Mouse (Mus musculus) kidney, embryonic 16.5 days (tissue): Measurements from ENCODE around the gene 4931429L15Rik. TPM values are rescaled to one million over a fixed set of nuclear protein-coding genes. Genes with fewer than 3 reads are reported as not detected.
A peak's percentile ranks its signal among the peaks of the same experiment; 100 is the strongest.

ENCODE experiments used
- ATAC-seq: fragments of 200-750 bp; cut with Nextera tagmentation; 2 replicates; pipeline ENCODE4 v1.8.0; 2017; ENCODE audit warnings: moderate TSS enrichment; ENCODE audit not compliant: low FRiP score, low TSS enrichment
- H3K27ac ChIP-seq: fragments of 300-500 bp; sonication (generic); 2 replicates; pipeline ENCODE4 v1.5.1; 2014; ENCODE audit warnings: low read length
- H3K27me3 ChIP-seq: fragments of 300-500 bp; sonication (generic); 2 replicates; pipeline ENCODE4 v1.6.1; 2014; ENCODE audit warnings: low read length, control low read depth, mixed read lengths; ENCODE audit not compliant: insufficient read depth
- H3K36me3 ChIP-seq: fragments of 300-500 bp; sonication (generic); 2 replicates; pipeline ENCODE4 v1.6.1; 2014; ENCODE audit warnings: low read length, control low read depth, mixed read lengths; ENCODE audit not compliant: insufficient read depth
- H3K4me1 ChIP-seq: fragments of 300-500 bp; sonication (generic); 2 replicates; pipeline ENCODE4 v1.6.1; 2014; ENCODE audit warnings: low read length, control low read depth, mixed read lengths; ENCODE audit not compliant: insufficient read depth
- H3K4me2 ChIP-seq: fragments of 300-500 bp; sonication (generic); replicated peaks from 2 replicates; pipeline ENCODE4 v1.6.1; 2014; ENCODE audit warnings: low read depth, low read length
- H3K4me3 ChIP-seq: fragments of 300-500 bp; sonication (generic); 2 replicates; pipeline ENCODE4 v1.5.1; 2014; ENCODE audit warnings: mild to moderate bottlenecking, low read length
- H3K9ac ChIP-seq: fragments of 300-500 bp; sonication (generic); replicated peaks from 2 replicates; pipeline ENCODE4 v1.6.1; 2014; ENCODE audit warnings: low read length
- H3K9me3 ChIP-seq: fragments of 300-500 bp; sonication (generic); 2 replicates; pipeline ENCODE4 v1.6.1; 2016; ENCODE audit warnings: low read length, control low read depth
- WGBS: fragments of 180-500 bp; shearing (Covaris S2); extraction: QIAGEN DNeasy Blood & Tissue Kit; methylation state at CpG from one replicate; pipeline ENCODE4 v1.1.7; 2014; 5-methylcytosine and 5-hydroxymethylcytosine counted together
- polyA plus RNA-seq: library from polyadenylated mRNA; unstranded; fragments of >200 nt; fragmentation: Nextera tagmentation; extraction: Ambion mirVana; gene quantifications from 2 replicates; pipeline ENCODE4 v1.2.1, GENCODE M21; 2015

Gene 4931429L15Rik
- polyA plus RNA-seq, 1 experiment from 2014 or later = not detected

GRCm38 (mm10) chr9:46314507-46314906 is 5.3 kb downstream of the 4931429L15Rik start:
- H3K27ac ChIP-seq = no peak overlapping the region

GRCm38 (mm10) chr9:46309121-46309520 is 10.7 kb downstream of the 4931429L15Rik start:
- no peak for ATAC-seq
- 8% methylated on average over 7 of the region's 7 CpGs for WGBS
- Histone ChIP-seq H3K4me2 (no peak overlapping the region), H3K27me3 (no peaks in the 10 kb centered on the region), H3K9ac (no peak overlapping the region), H3K9me3 (no peaks in the 10 kb centered on the region), H3K36me3 (no peaks in the 10 kb centered on the region), H3K4me3 (no peak overlapping the region), H3K27ac (no peak overlapping the region), H3K4me1 (peaks cover 5% of the 10 kb centered on the region; the same call in 1 of the 2 replicates)

More at GRCm38 (mm10) chr9:46314507-46314906, 5.3 kb downstream of the 4931429L15Rik start:
- Histone ChIP-seq H3K9me3 (0 out of 2 replicates have a peak, but pooled peaks cover 1% of the 10 kb centered on the region), H3K4me3 (no peak overlapping the region), H3K4me1 (no peaks in the 10 kb centered on the region), H3K9ac (no peak overlapping the region), H3K27me3 (no peaks in the 10 kb centered on the region), H3K4me2 (no peak overlapping the region), H3K36me3 (no peaks in the 10 kb centered on the region)
- WGBS = 12% methylated on average over 4 of the region's 4 CpGs
- ATAC-seq = 0 out of 2 replicates have a peak, but pooled peaks have one; percentile 54

GRCm38 (mm10) chr9:46302142-46302541 is 17.6 kb downstream of the 4931429L15Rik start:
- WGBS = 6% methylated on average over 2 of the region's 2 CpGs
- Histone ChIP-seq H3K4me3 (no peak overlapping the region), H3K9me3 (no peaks in the 10 kb centered on the region), H3K27ac (no peak overlapping the region), H3K27me3 (no peaks in the 10 kb centered on the region), H3K36me3 (peaks cover 22% of the 10 kb centered on the region; the same call in 1 of the 2 replicates), H3K4me1 (no peaks in the 10 kb centered on the region), H3K4me2 (no peak overlapping the region), H3K9ac (no peak overlapping the region)
- no peak for ATAC-seq

GRCm38 (mm10) chr9:46298381-46298780 is 21.4 kb downstream of the 4931429L15Rik start:
- H3K9ac ChIP-seq = no peak overlapping the region
- no peak overlapping the region for H3K27ac ChIP-seq
- WGBS = 62% methylated on average over 4 of the region's 4 CpGs
- no peak overlapping the region for H3K4me3 ChIP-seq
- no peaks in the 10 kb centered on the region for H3K9me3 ChIP-seq
- ATAC-seq = no peak
- H3K4me1 ChIP-seq = no peaks in the 10 kb centered on the region
- peaks cover 28% of the 10 kb centered on the region; the same call in 1 of the 2 replicates for H3K36me3 ChIP-seq
- H3K4me2 ChIP-seq = no peak overlapping the region
- no peaks in the 10 kb centered on the region for H3K27me3 ChIP-seq

- peak; percentile 95 for ATAC-seq
- H3K4me2 ChIP-seq = peak within 1 kb of the TSS; percentile 55
- peak within 1 kb of the TSS; percentile 89 for H3K9ac ChIP-seq
- peaks cover 16% of the 10 kb centered on the region for H3K4me1 ChIP-seq
- peak within 1 kb of the TSS; percentile 68 for H3K4me3 ChIP-seq
- peaks cover 54% of the 10 kb centered on the region for H3K36me3 ChIP-seq
- no peaks in the 10 kb centered on the region for H3K9me3 ChIP-seq
- under 1% methylated on average over 55 of the region's 55 CpGs for WGBS
- H3K27me3 ChIP-seq = no peaks in the 10 kb centered on the region
- H3K27ac ChIP-seq = peak within 1 kb of the TSS; percentile 86
Observed at GRCm38 (mm10) chr9:46282631-46283436, 37.0 kb downstream of the 4931429L15Rik start, which contains the start of gene Bud13. Gene Bud13, plus strand, starts transcription at chr9:46283008.

- H3K36me3 ChIP-seq = peaks cover 45% of the 10 kb centered on the region
- no peak overlapping the region for H3K9ac ChIP-seq
- H3K4me3 ChIP-seq = no peak overlapping the region
- H3K27ac ChIP-seq = no peak overlapping the region
- H3K4me2 ChIP-seq = no peak overlapping the region
- no peak for ATAC-seq
- 75% methylated on average over 9 of the region's 9 CpGs for WGBS
- peaks cover 8% of the 10 kb centered on the region; the same call in 1 of the 2 replicates for H3K27me3 ChIP-seq
- H3K9me3 ChIP-seq = no peaks in the 10 kb centered on the region
- peaks cover 13% of the 10 kb centered on the region for H3K4me1 ChIP-seq
Observed at GRCm38 (mm10) chr9:46274494-46274893, 45.3 kb downstream of the 4931429L15Rik start.

- peaks cover 34% of the 10 kb centered on the region for H3K36me3 ChIP-seq
- peak within 1 kb of the TSS; percentile 81 for H3K9ac ChIP-seq
- peak within 1 kb of the TSS; percentile 92 for H3K4me2 ChIP-seq
- peaks cover 8% of the 10 kb centered on the region; the same call in 1 of the 2 replicates for H3K27me3 ChIP-seq
- H3K27ac ChIP-seq = peak within 1 kb of the TSS; percentile 84
- ATAC-seq = peak; percentile 96
- WGBS = 5% methylated on average over 45 of the region's 45 CpGs
- no peaks in the 10 kb centered on the region for H3K9me3 ChIP-seq
- peaks cover 13% of the 10 kb centered on the region for H3K4me1 ChIP-seq
- H3K4me3 ChIP-seq = peak within 1 kb of the TSS; percentile 93
Observed at GRCm38 (mm10) chr9:46272677-46273454, 46.9 kb downstream of the 4931429L15Rik start, which contains the start of gene Zpr1. Gene Zpr1, plus strand, starts transcription at chr9:46273064.

GRCm38 (mm10) chr9:46272070-46272469 is 47.7 kb downstream of the 4931429L15Rik start:
- H3K4me1 ChIP-seq = peaks cover 13% of the 10 kb centered on the region
- ATAC-seq = no peak
- H3K27ac ChIP-seq = no peak overlapping the region
- H3K9me3 ChIP-seq = no peaks in the 10 kb centered on the region
- peaks cover 26% of the 10 kb centered on the region for H3K36me3 ChIP-seq
- H3K27me3 ChIP-seq = peaks cover 8% of the 10 kb centered on the region; the same call in 1 of the 2 replicates
- H3K4me3 ChIP-seq = no peak overlapping the region
- WGBS = 87% methylated on average over 9 of the region's 9 CpGs
- H3K4me2 ChIP-seq = no peak overlapping the region
- no peak overlapping the region for H3K9ac ChIP-seq

- no peak overlapping the region for H3K4me3 ChIP-seq
- H3K27me3 ChIP-seq = peaks cover 8% of the 10 kb centered on the region; the same call in 1 of the 2 replicates
- WGBS = 86% methylated on average over 4 of the region's 4 CpGs
- no peak overlapping the region for H3K9ac ChIP-seq
- peaks cover 13% of the 10 kb centered on the region for H3K36me3 ChIP-seq
- H3K9me3 ChIP-seq = no peaks in the 10 kb centered on the region
- H3K4me2 ChIP-seq = no peak overlapping the region
- no peak overlapping the region for H3K27ac ChIP-seq
- ATAC-seq = no peak
- H3K4me1 ChIP-seq = peaks cover 13% of the 10 kb centered on the region
Observed at GRCm38 (mm10) chr9:46270782-46271181, 49.0 kb downstream of the 4931429L15Rik start.
